9 mouse cellular contexts compared by ENCODE assay signal in genomic region chrX:103819253-103819652, GRCm38 (mm10). TPM values are rescaled to one million over a fixed set of nuclear protein-coding genes. Genes with fewer than 3 reads are reported as not detected.
DNase-seq lines count a peak whose midpoint lies in the region; ATAC-seq lines count a peak whose summit lies in the region.
"Had no signal": no experiment of that assay in that cellular context is flagged by ENCODE, and none has a peak within 500 bp of the region (broad histone marks: within the 10 kb centered on the region; RNA-seq: fewer than 3 reads in every experiment).

No protein-coding gene starts in this region.

- peak overlapping the region; percentile 92 for H3K4me2 ChIP-seq in lung, embryonic 15.5 days
- H3K4me2 ChIP-seq in forebrain, embryonic 16.5 days (ENCODE audit: low read length) = peak overlapping the region; percentile 63
- H3K4me2 ChIP-seq in neural tube, embryonic 12.5 days (replicated peaks) = peak overlapping the region; percentile 73

- no peaks in the 10 kb centered on the region for H3K36me3 ChIP-seq in lung, embryonic 15.5 days
- H3K36me3 ChIP-seq in forebrain, embryonic 16.5 days (ENCODE audit: control insufficient read depth, insufficient read depth) = no peaks in the 10 kb centered on the region
- H3K36me3 ChIP-seq in neural tube, embryonic 12.5 days = no peaks in the 10 kb centered on the region

- H3K27me3 ChIP-seq in lung, embryonic 15.5 days = peaks cover 34% of the 10 kb centered on the region
- peaks cover 14% of the 10 kb centered on the region for H3K27me3 ChIP-seq in forebrain, embryonic 16.5 days (replicated peaks; ENCODE audit: control insufficient read depth, insufficient read depth, low read length)
- H3K27me3 ChIP-seq in neural tube, embryonic 12.5 days (replicated peaks) = peaks cover 43% of the 10 kb centered on the region

- H3K9ac ChIP-seq in lung, embryonic 15.5 days = no peak overlapping the region
- H3K9ac ChIP-seq in forebrain, embryonic 16.5 days (replicated peaks; ENCODE audit: low read depth, low read length) = no peak overlapping the region
- H3K9ac ChIP-seq in neural tube, embryonic 12.5 days = no peak overlapping the region

- peaks cover 5% of the 10 kb centered on the region; the same call in 1 of the 2 replicates for H3K4me1 ChIP-seq in lung, embryonic 15.5 days
- peaks cover 8% of the 10 kb centered on the region for H3K4me1 ChIP-seq in forebrain, embryonic 16.5 days (replicated peaks; ENCODE audit: control insufficient read depth, insufficient read depth, low read length)
- no peaks in the 10 kb centered on the region; the same call in 1 of the 2 replicates for H3K4me1 ChIP-seq in neural tube, embryonic 12.5 days

- H3K27ac ChIP-seq in lung, embryonic 15.5 days = no peak overlapping the region
- no peak overlapping the region for H3K27ac ChIP-seq in forebrain, embryonic 16.5 days (ENCODE audit: low read length)
- H3K27ac ChIP-seq in neural tube, embryonic 12.5 days = no peak overlapping the region

- H3K9me3 ChIP-seq in lung, embryonic 15.5 days = no peaks in the 10 kb centered on the region
- H3K9me3 ChIP-seq in forebrain, embryonic 16.5 days (ENCODE audit: control insufficient read depth, low read length) = no peaks in the 10 kb centered on the region
- H3K9me3 ChIP-seq in neural tube, embryonic 12.5 days = no peaks in the 10 kb centered on the region

- peak overlapping the region; percentile 56; the same call in 1 of the 2 replicates for H3K4me3 ChIP-seq in lung, embryonic 15.5 days
- H3K4me3 ChIP-seq in forebrain, embryonic 16.5 days (replicated peaks; ENCODE audit: low read length) = peak overlapping the region; percentile 56
- no peak overlapping the region for H3K4me3 ChIP-seq in neural tube, embryonic 12.5 days
- H3K4me3 ChIP-seq: megakaryocyte, embryonic 14.5 days had no signal

- no peak for ATAC-seq in lung, embryonic 15.5 days (ENCODE audit: borderline replicate concordance, extremely low read depth, low FRiP score, low TSS enrichment)
- ATAC-seq in forebrain, embryonic 16.5 days = no peak
- no peak for ATAC-seq in neural tube, embryonic 12.5 days (ENCODE audit: low FRiP score, low read depth)

- WGBS in lung, embryonic 15.5 days = 52% methylated on average over 6 of the region's 6 CpGs
- 47% methylated on average over 6 of the region's 6 CpGs for WGBS in forebrain, embryonic 16.5 days
- WGBS in neural tube, embryonic 12.5 days = 47% methylated on average over 6 of the region's 6 CpGs

- intact Hi-C loops in left cerebral cortex, postnatal 36 days (cut with DNase I) = no loop called here

- no peak for DNase-seq in lung, postnatal 14 days
- DNase-seq in kidney, postnatal 10 days = peak; percentile 22
- no peak for DNase-seq in left cerebral cortex, postnatal 36 days (ENCODE audit: low spot score in 2 of 2)
- DNase-seq in ovary, postnatal 10 days (ENCODE audit: low spot score) = no peak
- DNase-seq in frontal cortex, postnatal 25 days (ENCODE audit: low spot score in 2 of 2) = no peak

RNA-seq across cellular contexts. Expression of gene Slc16a2, which starts 2.5 kb away (rescaled TPM):
- polyA plus RNA-seq in lung, embryonic 15.5 days (2015; fragmentation: Nextera tagmentation; extraction: Ambion mirVana) = 14.0 and 15.8 TPM in 2 replicates
- 30.0 and 32.7 TPM in 2 replicates for polyA plus RNA-seq in forebrain, embryonic 16.5 days (2015; fragmentation: Nextera tagmentation; extraction: Ambion mirVana)
- polyA plus RNA-seq in neural tube, embryonic 12.5 days (2016; fragmentation: Nextera tagmentation; extraction: Ambion mirVana) = 13.1 and 14.4 TPM in 2 replicates
- 10 to 100 TPM; 30.7 to 39.9 TPM for total RNA-seq in left cerebral cortex, postnatal 36 days (2021)
